ENCODE assay signal across 28 mouse cellular contexts in genomic region chr11:105349780-105350324, GRCm38 (mm10). TPM values are rescaled to one million over a fixed set of nuclear protein-coding genes. Genes with fewer than 3 reads are reported as not detected.
DNase-seq lines count a peak whose midpoint lies in the region; ATAC-seq and TF ChIP-seq lines count a peak whose summit lies in the region.
"Had no signal": no experiment of that assay in that cellular context is flagged by ENCODE, and none has a peak within 500 bp of the region (broad histone marks: within the 10 kb centered on the region; RNA-seq: fewer than 3 reads in every experiment).

No protein-coding gene starts in this region.

- peaks cover 27% of the 10 kb centered on the region for H3K4me1 ChIP-seq in heart, embryonic 11.5 days (ENCODE audit: control insufficient read depth, insufficient read depth, low read length)
- H3K4me1 ChIP-seq in G1E (ENCODE audit: insufficient read depth, low read depth, low read length) = peaks cover 17% of the 10 kb centered on the region
- peaks cover 55% of the 10 kb centered on the region for H3K4me1 ChIP-seq in liver, embryonic 15.5 days (replicated peaks)

- no peaks in the 10 kb centered on the region for H3K9me3 ChIP-seq in heart, embryonic 11.5 days (replicated peaks; ENCODE audit: control insufficient read depth, low read length)
- H3K9me3 ChIP-seq in G1E (replicated peaks) = no peaks in the 10 kb centered on the region
- H3K9me3 ChIP-seq in liver, embryonic 15.5 days (replicated peaks) = no peaks in the 10 kb centered on the region
- H3K9me3 ChIP-seq: embryonic facial prominence, embryonic 12.5 days; forebrain, embryonic 12.5 days; limb, embryonic 13.5 days had no signal

- peaks cover 6% of the 10 kb centered on the region for H3K36me3 ChIP-seq in heart, embryonic 11.5 days (ENCODE audit: control insufficient read depth, insufficient read depth, low read length)
- H3K36me3 ChIP-seq in G1E (replicated peaks) = no peaks in the 10 kb centered on the region
- no peaks in the 10 kb centered on the region for H3K36me3 ChIP-seq in liver, embryonic 15.5 days (replicated peaks)

- peak overlapping the region; percentile 29; the same call in 1 of the 2 replicates for H3K27ac ChIP-seq in heart, embryonic 11.5 days (ENCODE audit: low read depth, low read length)
- H3K27ac ChIP-seq in liver, embryonic 15.5 days (replicated peaks) = no peak overlapping the region
- H3K27ac ChIP-seq: embryonic facial prominence, embryonic 12.5 days; forebrain, embryonic 12.5 days; hindbrain, postnatal 0 days; kidney, postnatal 0 days; limb, embryonic 13.5 days; macrophage; stomach, postnatal 0 days had no signal

- H3K9ac ChIP-seq in heart, embryonic 11.5 days (ENCODE audit: low read depth, low read length) = 0 out of 2 replicates have a peak overlapping the region, but pooled peaks have one; percentile 10
- H3K9ac ChIP-seq in liver, embryonic 15.5 days = no peak overlapping the region
- H3K9ac ChIP-seq: embryonic facial prominence, embryonic 12.5 days; forebrain, embryonic 12.5 days; forebrain, postnatal 0 days; limb, embryonic 13.5 days had no signal

- no peaks in the 10 kb centered on the region for H3K27me3 ChIP-seq in heart, embryonic 11.5 days (ENCODE audit: control insufficient read depth, insufficient read depth, low read length)
- H3K27me3 ChIP-seq in G1E (ENCODE audit: insufficient read depth, low read length) = peaks cover 55% of the 10 kb centered on the region
- 0 out of 2 replicates have a peak, but pooled peaks cover 5% of the 10 kb centered on the region for H3K27me3 ChIP-seq in liver, embryonic 15.5 days
- H3K27me3 ChIP-seq: embryonic facial prominence, embryonic 12.5 days; forebrain, embryonic 12.5 days; limb, embryonic 13.5 days had no signal

- DNase-seq in heart, adult 8-10 months (ENCODE audit: low spot score) = no peak
- no peak for DNase-seq in G1E (ENCODE audit: low spot score)
- DNase-seq in liver = peak; percentile 83
- DNase-seq in neural tube, embryonic 10.5 days (ENCODE audit: extremely low spot score, low spot score) = no peak
- DNase-seq in gastrocnemius, adult 8-10 months (ENCODE audit: low spot score in 2 of 2) = no peak
- DNase-seq: adrenal gland, adult 8-10 months; B cell, adult 2 months; forebrain, postnatal 0 days; gastrocnemius, postnatal 10 days; kidney, adult 8-10 months; kidney, postnatal 4 days; lung, adult 2 months; lung, postnatal 10 days; midbrain, embryonic 14.5 days; right cerebral cortex, adult 18-20 months; thymus, adult 18-20 months; thymus, postnatal 25 days had no signal

- H3K4me3 ChIP-seq in heart, embryonic 11.5 days (ENCODE audit: low read depth, low read length) = peak overlapping the region; percentile 14; the same call in 1 of the 2 replicates
- peak overlapping the region; percentile 21; the same call in 1 of the 2 replicates for H3K4me3 ChIP-seq in G1E (ENCODE audit: low read depth, low read length)
- H3K4me3 ChIP-seq in liver, embryonic 15.5 days (replicated peaks) = no peak overlapping the region
- H3K4me3 ChIP-seq: embryonic facial prominence, embryonic 12.5 days; forebrain, embryonic 12.5 days; limb, embryonic 13.5 days had no signal

- H3K4me2 ChIP-seq in heart, embryonic 11.5 days = peak overlapping the region; percentile 38
- H3K4me2 ChIP-seq in liver, embryonic 15.5 days = peak overlapping the region; percentile 37
- H3K4me2 ChIP-seq: embryonic facial prominence, embryonic 12.5 days; forebrain, embryonic 12.5 days; limb, embryonic 13.5 days had no signal

- 84% methylated on average over 19 of the region's 19 CpGs for WGBS in heart, embryonic 11.5 days (ENCODE audit: insufficient replicate concordance)
- WGBS in liver, embryonic 15.5 days (ENCODE audit: insufficient replicate concordance) = 67% methylated on average over 19 of the region's 19 CpGs

- TF ChIP-seq CTCF in G1E (IDR thresholded peaks at IDR 0.05; ENCODE audit: low read depth, low read length) = no peak

- ATAC-seq in heart, embryonic 11.5 days (replicated peaks; ENCODE audit: insufficient number of reproducible peaks, low FRiP score, low TSS enrichment) = peak; percentile 79
- no peak for ATAC-seq in G1E (ENCODE audit: extremely low read depth, insufficient number of reproducible peaks, low FRiP score, poor library complexity, severe bottlenecking)
- peak; percentile 69 for ATAC-seq in liver, embryonic 15.5 days (ENCODE audit: insufficient read depth)
- ATAC-seq: forebrain, postnatal 0 days; hindbrain, postnatal 0 days; intestine, embryonic 16.5 days had no signal

RNA-seq across cellular contexts. Expression of gene Mrc2, which starts 57.4 kb away (rescaled TPM):
- polyA plus RNA-seq in heart, embryonic 11.5 days (2014; fragmentation: Nextera tagmentation; extraction: Ambion mirVana) = 5.1 and 6.7 TPM in 2 replicates
- total RNA-seq in heart, adult 8-10 months (2022) = 10 to 100 TPM in 3 of 4 experiments, 1 to 10 TPM in 1; 9.8 to 13.3 (median 13.0) TPM
- total RNA-seq in G1E (2014; fragmentation: Nextera tagmentation) (not detected in 2 replicates), G1E (2017) (0.27 TPM in 1 of 2 replicates, not detected in the other)
- not detected in 2 replicates for polyA plus RNA-seq in G1E (2012)
- 0.64 and 0.77 TPM in 2 replicates for polyA plus RNA-seq in liver, embryonic 15.5 days (2015; fragmentation: Nextera tagmentation; extraction: Ambion mirVana)
- total RNA-seq in gastrocnemius, adult 8-10 months (2022) = 1 to 10 TPM; 5.2 to 7.6 (median 6.0) TPM
- total RNA-seq: granulocyte monocyte progenitor cell, adult 5-6 weeks had no signal
- polyA plus RNA-seq: macrophage had no signal

Comparison
In these comparisons a context has a peak if more than half of its experiments do, and no peak if none do; other contexts are left out.
1. RNA of gene Mrc2, which starts 57.4 kb away (total RNA-seq): 9.8 to 13.3 TPM in heart, adult 8-10 months and 5.2 to 7.6 TPM in gastrocnemius, adult 8-10 months; 0.27 TPM in G1E; every median in the first group is over 4 times any median in the second.